Mouse (Mus musculus) small intestine, adult 2 months (tissue): ENCODE results near the gene Irf1.

Experiments
- CTCF ChIP-seq: fragments of 200-500 bp; IDR thresholded peaks from 2 replicates; pipeline ENCODE4 v1.5.1; 2012; ENCODE audit warnings: low read depth, mild to moderate bottlenecking, control low read depth, inconsistent platforms, low read length, moderate library complexity, mixed read lengths; ENCODE audit not compliant: insufficient replicate concordance, insufficient read length; ENCODE audit errors: extremely low read depth
- POLR2A ChIP-seq: fragments of 200-500 bp; IDR thresholded peaks from 2 replicates; pipeline ENCODE4 v1.6.1; 2012; ENCODE audit warnings: low read depth, mild to moderate bottlenecking, control low read depth, inconsistent platforms, low read length, moderate library complexity

- TF ChIP-seq CTCF (no peak), POLR2A (peak; percentile 21; the same call in 1 of the 2 replicates)
Observed at GRCm38 (mm10) chr11:53762827-53763495, 6.9 kb upstream of the Irf1 start.
